Mouse (Mus musculus) spleen, postnatal 14 days (tissue): ENCODE results near the gene Acpp.
A peak's percentile ranks its signal among the peaks of the same experiment; 100 is the strongest.

Experiments
- DNase-seq, 2 experiments: peaks; one replicate each; pipeline ENCODE4 v3.0.0; 2021 to 2022; ENCODE audit warnings: low spot score in 2 of 2

The Acpp gene

GRCm38 (mm10) chr9:104305333-104306111 lies 32.0 kb downstream of the Acpp start:
- DNase-seq, result no peak

- DNase-seq, result no peak
Measured at GRCm38 (mm10) chr9:104304800-104305199, 32.7 kb downstream of the Acpp start.

- no peak for DNase-seq
Measured at GRCm38 (mm10) chr9:104304376-104304775, 33.2 kb downstream of the Acpp start.

GRCm38 (mm10) chr9:104300569-104300968 lies 37.0 kb downstream of the Acpp start:
- DNase-seq, result no peak

GRCm38 (mm10) chr9:104297041-104297440 lies 40.5 kb downstream of the Acpp start:
- no peak for DNase-seq

GRCm38 (mm10) chr9:104284934-104285333 lies 52.6 kb downstream of the Acpp start:
- no peak for DNase-seq

GRCm38 (mm10) chr9:104282536-104282935 lies 55.0 kb downstream of the Acpp start:
- no peak for DNase-seq

- DNase-seq, result no peak
Measured at GRCm38 (mm10) chr9:104281737-104282136, 55.8 kb downstream of the Acpp start.

GRCm38 (mm10) chr9:104280725-104281495 lies 56.6 kb downstream of the Acpp start:
- no peak for DNase-seq

GRCm38 (mm10) chr9:104277528-104278162 lies 59.9 kb downstream of the Acpp start:
- DNase-seq, result no peak

- no peak for DNase-seq
Measured at GRCm38 (mm10) chr9:104275084-104275785, 62.3 kb downstream of the Acpp start.

GRCm38 (mm10) chr9:104272057-104272456 lies 65.5 kb downstream of the Acpp start:
- no peak for DNase-seq

- no peak for DNase-seq
Measured at GRCm38 (mm10) chr9:104271642-104272041, 65.9 kb downstream of the Acpp start.

GRCm38 (mm10) chr9:104269944-104270343 lies 67.6 kb downstream of the Acpp start:
- no peak for DNase-seq

GRCm38 (mm10) chr9:104269349-104269871 lies 68.1 kb downstream of the Acpp start:
- no peak for DNase-seq

GRCm38 (mm10) chr9:104264567-104264966 lies 73.0 kb downstream of the Acpp start:
- DNase-seq, result no peak

GRCm38 (mm10) chr9:104262823-104263352 lies 74.7 kb downstream of the Acpp start, which contains the start of gene Dnajc13:
TSS of gene Dnajc13 (minus strand) at chr9:104262930.
- peak; percentile 93 to 94 for DNase-seq

GRCm38 (mm10) chr9:104262016-104262762 lies 75.4 kb downstream of the Acpp start:
- DNase-seq, result no peak

- no peak for DNase-seq
Measured at GRCm38 (mm10) chr9:104260306-104260705, 77.2 kb downstream of the Acpp start.

GRCm38 (mm10) chr9:104256085-104256484 lies 81.5 kb downstream of the Acpp start:
- no peak for DNase-seq
